Mouse (Mus musculus): ENCODE results near the gene Jph3.

Jph3 gene

DNA sequence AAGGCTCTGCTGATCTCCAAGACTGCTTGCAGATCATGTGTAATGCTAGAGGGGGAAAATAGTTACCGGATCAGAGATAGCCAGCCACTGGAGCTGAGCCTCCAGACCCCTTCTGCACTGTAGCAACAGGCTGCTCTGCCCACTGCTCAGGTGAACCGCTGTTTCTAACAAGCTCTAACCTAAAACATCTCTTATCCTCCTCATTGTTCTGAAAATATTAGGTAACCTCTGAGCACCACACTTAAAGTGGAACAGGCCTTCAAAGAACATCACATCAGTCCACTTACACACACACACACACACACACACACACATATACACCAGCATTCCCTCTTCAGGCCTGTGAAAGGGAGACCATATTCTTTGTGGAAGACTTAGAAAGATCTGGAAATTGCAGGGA, 102.6 kb downstream of the Jph3 start:
- DNase-seq (ENCODE audit: low read depth, low spot score), result no peak

DNA sequence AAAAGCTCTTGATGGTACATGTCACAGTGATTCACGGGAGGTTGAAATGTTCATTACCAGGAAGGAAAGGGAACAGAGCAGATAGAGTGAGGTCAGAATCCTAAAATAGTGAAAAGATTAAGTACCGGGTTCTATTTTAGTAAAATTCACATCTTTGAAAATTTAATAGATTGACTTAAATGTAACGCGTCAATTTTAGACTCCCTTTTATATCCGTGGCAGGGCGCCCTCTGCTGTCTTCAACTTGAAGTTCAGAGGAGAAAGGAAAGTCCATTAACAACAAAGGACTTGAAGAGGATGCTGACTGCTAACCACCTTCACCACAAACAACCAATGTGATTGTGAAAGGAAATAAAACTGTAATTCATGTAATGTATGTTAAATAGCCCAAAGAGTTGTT, 103.1 kb downstream of the Jph3 start:
- peak; percentile 88 for DNase-seq (ENCODE audit: low read depth, low spot score)

DNA sequence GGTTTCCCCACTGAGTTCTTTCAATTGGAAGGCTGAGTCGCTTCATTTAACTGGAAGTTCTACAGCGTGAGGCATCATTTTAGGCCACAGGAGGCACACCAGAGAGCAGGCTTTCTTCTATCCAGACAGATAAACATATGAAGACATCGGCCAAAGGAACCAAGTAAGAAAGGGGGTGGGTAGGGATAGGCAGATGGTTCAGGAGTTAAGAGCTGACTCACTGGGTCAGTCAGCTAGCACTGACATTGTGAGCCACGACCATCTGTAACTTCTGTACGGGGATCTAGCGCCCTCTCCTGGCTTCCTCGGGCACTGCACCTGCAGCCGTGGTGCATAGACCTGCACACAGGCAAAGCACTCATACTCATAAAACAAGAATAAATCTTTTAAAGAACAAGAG, 111.8 kb downstream of the Jph3 start:
- peak; percentile 90 for DNase-seq (ENCODE audit: low read depth, low spot score)

DNA sequence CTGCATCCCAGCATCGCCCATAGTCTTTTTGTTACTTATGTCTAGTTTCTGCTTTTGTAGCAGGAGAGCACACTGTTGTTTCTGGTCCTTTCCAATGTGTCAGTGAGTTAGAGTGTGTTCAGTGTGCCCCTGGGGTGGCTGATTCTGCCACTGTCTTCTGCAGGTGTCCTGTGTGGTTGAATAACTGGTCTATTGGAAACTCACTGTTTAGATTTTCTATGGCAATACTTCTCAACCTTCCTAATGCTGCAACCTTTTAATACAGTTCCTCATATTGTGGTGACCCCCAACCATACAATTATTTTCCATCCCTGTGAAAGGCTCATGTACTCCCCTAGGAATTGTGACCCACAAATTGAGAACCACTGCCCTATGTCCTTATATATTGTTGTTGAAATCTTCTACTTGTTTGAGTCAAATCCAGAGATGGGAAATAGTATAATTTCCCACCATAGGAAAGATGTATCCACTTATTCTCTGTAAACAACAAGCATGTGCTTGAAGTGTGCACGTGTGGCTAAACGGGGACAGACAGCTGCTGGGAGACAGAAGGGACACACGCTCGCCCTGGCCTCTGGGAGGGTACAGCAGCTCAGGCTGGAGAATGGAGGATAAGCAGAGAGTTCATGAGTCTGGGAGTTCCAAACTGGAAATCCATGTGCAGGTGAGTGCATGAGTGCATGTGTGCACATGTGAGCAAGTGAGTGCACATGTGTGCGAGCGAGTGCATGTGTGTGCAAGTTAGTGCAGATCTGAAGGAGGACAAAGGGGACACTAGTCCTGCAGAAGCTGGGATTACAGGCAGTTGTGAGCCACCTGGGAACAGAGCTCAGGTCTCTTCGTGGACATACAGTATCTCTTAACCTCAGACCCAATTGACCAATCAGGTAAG, 112.9 kb downstream of the Jph3 start:
- DNase-seq (ENCODE audit: low read depth, low spot score), result no peak

DNA sequence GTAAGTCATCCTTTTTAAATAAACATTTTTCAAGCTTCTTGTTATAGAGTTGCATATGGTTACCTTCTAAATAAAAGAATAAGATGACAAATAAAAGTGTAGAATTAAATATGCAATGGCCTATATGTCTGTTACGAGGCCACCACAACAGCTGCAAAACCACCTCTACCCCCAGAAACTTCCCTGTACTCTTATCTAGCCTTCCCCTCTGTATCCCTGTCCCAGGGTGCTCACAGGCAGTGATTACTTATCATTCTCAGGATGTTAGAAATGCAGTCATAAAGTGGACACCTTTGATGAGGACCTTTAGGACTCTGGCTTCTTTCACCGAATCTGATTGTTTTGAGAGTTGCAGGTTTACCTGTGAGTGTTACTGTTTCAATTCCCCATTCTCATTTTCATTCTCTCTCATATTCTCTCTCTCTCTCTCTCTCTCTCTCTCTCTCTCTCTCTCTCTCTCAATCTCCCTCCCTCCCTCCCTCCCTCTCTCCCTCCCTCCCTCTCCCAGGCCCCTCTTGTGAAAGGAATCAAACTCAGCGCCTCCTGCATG, 113.8 kb downstream of the Jph3 start:
- no peak for DNase-seq (ENCODE audit: low read depth, low spot score)

All from R1 (cell line).